Mouse (Mus musculus) spleen, adult 2 months (tissue): Measurements from ENCODE around the gene 1700016K19Rik. TPM values are rescaled to one million over a fixed set of nuclear protein-coding genes. Genes with fewer than 3 reads are reported as not detected.

Experiments
- DNase-seq, 2 experiments: peaks; one replicate each; pipeline versions ENCODE4 v3.0.0 to v3.0.0-alpha.2; 2012 to 2021; ENCODE audit warnings: low spot score in 2 of 2, low read depth in 1 of 2
- H3K27ac ChIP-seq: fragments of 200-500 bp; 2 replicates; pipeline ENCODE4 v1.5.1; 2012; ENCODE audit warnings: low read length, inconsistent platforms; ENCODE audit not compliant: insufficient read depth
- H3K27me3 ChIP-seq: fragments of 200-500 bp; 2 replicates; pipeline ENCODE4 v1.6.1; 2012; ENCODE audit warnings: mild to moderate bottlenecking, moderate library complexity, low read length, inconsistent platforms; ENCODE audit not compliant: control insufficient read depth, insufficient read depth
- H3K36me3 ChIP-seq: fragments of 200-500 bp; 2 replicates; pipeline ENCODE4 v1.6.1; 2012; ENCODE audit warnings: mild to moderate bottlenecking, low read length, inconsistent platforms; ENCODE audit not compliant: control insufficient read depth, insufficient read depth
- H3K4me1 ChIP-seq: fragments of 200-500 bp; 2 replicates; pipeline ENCODE4 v1.6.1; 2011; ENCODE audit warnings: inconsistent platforms; ENCODE audit not compliant: control insufficient read depth, insufficient read depth, insufficient read length
- H3K4me3 ChIP-seq: fragments of 200-500 bp; 2 replicates; pipeline ENCODE4 v1.5.1; 2011; ENCODE audit warnings: mild to moderate bottlenecking, inconsistent platforms; ENCODE audit not compliant: insufficient read depth, insufficient read length; ENCODE audit errors: extremely low read depth
- CTCF ChIP-seq: fragments of 200-500 bp; IDR thresholded peaks from 2 replicates; pipeline ENCODE4 v1.5.1; 2011; ENCODE audit warnings: mild to moderate bottlenecking, inconsistent platforms; ENCODE audit not compliant: insufficient read depth, insufficient read length, insufficient replicate concordance; ENCODE audit errors: extremely low read depth
- POLR2A ChIP-seq: fragments of 200-500 bp; IDR thresholded peaks from 2 replicates; pipeline ENCODE4 v1.6.1; 2011; ENCODE audit warnings: low read depth, low read length, inconsistent platforms
- WGBS: fragments of 180-500 bp; shearing (Covaris S2); methylation state at CpG from one replicate; pipeline ENCODE4 v1.1.7; 2018; 5-methylcytosine and 5-hydroxymethylcytosine counted together
- polyA plus RNA-seq: library from polyadenylated mRNA; depleted of rRNA; stranded (reverse); fragments of >200 nt; gene quantifications from 2 replicates; pipeline ENCODE4 v1.2.3, GENCODE M21; 2012; rRNA removed

Gene 1700016K19Rik
- polyA plus RNA-seq, 1 experiment, result 0.08 TPM

DNA sequence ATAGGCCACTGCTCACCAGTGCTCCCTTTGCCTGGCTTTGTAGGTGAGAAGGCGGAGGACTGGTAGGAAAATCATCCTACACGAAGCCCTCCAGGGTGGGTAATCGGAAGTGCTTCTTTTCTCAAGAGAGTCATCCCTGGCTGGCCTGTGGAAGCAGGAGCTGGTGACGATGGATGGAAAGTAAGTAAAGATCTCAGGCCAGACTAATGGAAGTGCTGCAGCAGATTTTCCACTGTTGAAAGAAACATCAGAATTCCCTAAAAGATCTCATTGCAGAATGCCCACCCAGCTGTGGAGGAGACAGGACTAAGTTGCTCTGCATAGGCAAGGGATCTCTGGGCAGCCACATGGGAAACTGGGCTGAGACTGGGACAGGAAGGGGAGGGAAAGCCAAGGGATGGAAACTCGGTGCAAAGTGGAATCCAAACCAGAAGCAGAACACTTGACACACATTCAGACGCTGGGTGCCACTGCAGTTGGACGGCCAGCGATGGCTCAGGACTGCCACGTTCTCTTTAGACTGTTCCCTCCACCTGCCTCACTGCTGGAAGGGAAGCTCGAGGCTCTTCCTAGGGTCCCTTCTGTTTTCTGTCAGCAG is 42.4 kb downstream of the 1700016K19Rik start:
- H3K27me3 ChIP-seq, result no peaks in the 10 kb centered on the region
- no peak for DNase-seq
- peaks cover 6% of the 10 kb centered on the region for H3K36me3 ChIP-seq
- TF ChIP-seq POLR2A, result no peak
- no peak for TF ChIP-seq CTCF
- no peak overlapping the region for H3K4me3 ChIP-seq
- WGBS, result 84% methylated on average over 10 of the region's 10 CpGs
- no peak overlapping the region for H3K27ac ChIP-seq
- peaks cover 2% of the 10 kb centered on the region; the same call in 1 of the 2 replicates for H3K4me1 ChIP-seq

- Histone ChIP-seq H3K27me3 (no peaks in the 10 kb centered on the region), H3K4me3 (no peak overlapping the region), H3K27ac (no peak overlapping the region), H3K36me3 (peaks cover 7% of the 10 kb centered on the region), H3K4me1 (no peaks in the 10 kb centered on the region; the same call in 1 of the 2 replicates)
- no peak for TF ChIP-seq CTCF
- TF ChIP-seq POLR2A, result no peak
- WGBS, result 79% methylated on average over 5 of the region's 5 CpGs
- no peak for DNase-seq
Measured at GRCm38 (mm10) chr11:76042882-76043281, 43.2 kb downstream of the 1700016K19Rik start.

DNA sequence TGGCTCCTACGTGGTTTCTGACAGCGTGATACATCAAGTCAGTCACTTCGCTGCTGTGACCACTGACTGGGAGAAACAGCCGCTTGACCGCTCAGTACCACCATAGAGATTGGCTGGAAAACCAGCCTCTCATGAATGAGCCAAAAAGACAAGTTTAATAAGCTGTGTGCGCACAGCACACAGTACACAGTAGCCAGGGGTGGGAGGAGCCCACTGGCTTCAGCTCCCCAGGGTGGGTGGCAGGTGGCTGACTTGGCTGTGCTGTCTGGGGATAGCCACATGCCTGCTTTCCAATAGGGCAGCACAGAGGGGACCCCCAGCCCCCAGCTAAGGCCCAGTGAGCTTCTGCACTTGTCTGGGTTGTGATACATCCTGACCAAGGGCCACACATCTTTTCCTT is 44.8 kb downstream of the 1700016K19Rik start:
- no peak for DNase-seq
- Histone ChIP-seq H3K4me3 (no peak overlapping the region), H3K27me3 (no peaks in the 10 kb centered on the region), H3K4me1 (no peaks in the 10 kb centered on the region), H3K27ac (no peak overlapping the region), H3K36me3 (peaks cover 7% of the 10 kb centered on the region)
- no peak for TF ChIP-seq CTCF
- TF ChIP-seq POLR2A, result no peak
- 91% methylated on average over 6 of the region's 6 CpGs for WGBS

DNA sequence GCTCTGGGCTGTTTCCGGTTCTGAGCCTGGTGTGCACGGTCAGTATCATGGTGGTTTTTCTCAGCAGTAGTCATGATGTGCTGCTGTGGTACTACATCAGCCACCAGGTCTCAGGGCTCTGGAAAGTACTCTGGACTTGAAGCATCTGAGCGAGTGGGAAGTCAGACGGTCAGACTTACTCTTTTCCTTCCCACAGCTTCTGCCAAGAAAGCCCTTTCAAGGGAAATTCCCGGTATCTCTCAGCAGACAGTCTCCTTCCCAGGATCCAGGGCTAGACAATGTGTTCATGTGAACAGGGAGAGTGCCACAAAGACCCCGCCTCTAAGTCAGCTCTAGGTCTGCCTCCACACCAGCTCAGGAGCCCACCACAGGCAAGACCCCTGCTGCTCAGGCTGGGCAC is 45.7 kb downstream of the 1700016K19Rik start:
- TF ChIP-seq CTCF, result no peak
- TF ChIP-seq POLR2A, result no peak
- Histone ChIP-seq H3K27ac (no peak overlapping the region), H3K4me3 (no peak overlapping the region), H3K4me1 (no peaks in the 10 kb centered on the region), H3K27me3 (no peaks in the 10 kb centered on the region), H3K36me3 (peaks cover 7% of the 10 kb centered on the region)
- no peak for DNase-seq
- 89% methylated on average over 6 of the region's 6 CpGs for WGBS

DNA sequence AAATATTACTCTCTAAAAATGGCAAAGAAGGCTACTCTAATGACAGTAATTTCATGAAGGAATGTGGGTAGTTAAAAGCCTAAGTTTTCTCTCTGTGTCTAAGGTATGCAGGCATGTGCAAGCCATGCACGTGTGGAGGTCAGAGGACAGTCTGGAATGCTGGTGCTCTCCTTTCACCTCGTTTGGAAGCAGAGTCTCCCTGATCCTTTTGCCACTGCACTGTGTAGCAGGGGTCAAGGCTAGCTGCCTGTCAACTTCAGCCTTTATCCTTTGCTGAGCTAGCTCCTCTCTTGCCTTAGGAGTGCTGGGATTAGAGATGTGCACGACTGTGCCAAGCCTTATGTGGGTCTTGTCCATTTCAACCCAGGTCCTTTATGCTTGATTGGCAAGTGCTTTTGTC is 50.8 kb downstream of the 1700016K19Rik start:
- TF ChIP-seq CTCF (no peak), POLR2A (no peak)
- Histone ChIP-seq H3K27me3 (no peaks in the 10 kb centered on the region), H3K27ac (no peak overlapping the region), H3K4me1 (no peaks in the 10 kb centered on the region), H3K36me3 (peaks cover 7% of the 10 kb centered on the region), H3K4me3 (no peak overlapping the region)
- WGBS, result 72% methylated on average over 3 of the region's 3 CpGs
- no peak for DNase-seq

- 86% methylated on average over 5 of the region's 5 CpGs for WGBS
- DNase-seq, result no peak
- no peak for TF ChIP-seq CTCF
- TF ChIP-seq POLR2A, result no peak
- peaks cover 7% of the 10 kb centered on the region for H3K36me3 ChIP-seq
- no peak overlapping the region for H3K27ac ChIP-seq
- no peak overlapping the region for H3K4me3 ChIP-seq
- H3K4me1 ChIP-seq, result no peaks in the 10 kb centered on the region
- H3K27me3 ChIP-seq, result no peaks in the 10 kb centered on the region
Measured at GRCm38 (mm10) chr11:76050967-76051512, 51.3 kb downstream of the 1700016K19Rik start.

GRCm38 (mm10) chr11:76052496-76052895 is 52.8 kb downstream of the 1700016K19Rik start:
- H3K27ac ChIP-seq, result no peak overlapping the region
- H3K27me3 ChIP-seq, result no peaks in the 10 kb centered on the region
- DNase-seq, result no peak
- H3K4me3 ChIP-seq, result no peak overlapping the region
- TF ChIP-seq CTCF, result no peak
- TF ChIP-seq POLR2A, result no peak
- peaks cover 1% of the 10 kb centered on the region for H3K36me3 ChIP-seq
- H3K4me1 ChIP-seq, result no peaks in the 10 kb centered on the region
- 95% methylated on average over 5 of the region's 5 CpGs for WGBS

Other genes starting within 250 kb of the 1700016K19Rik start
- gene Doc2b, start 203.9 kb upstream of the 1700016K19Rik start, polyA plus RNA-seq, result 0.02 and 0.05 TPM in 2 replicates
- 3.8 and 5.5 TPM in 2 replicates for gene Rph3al, start 61.5 kb upstream of the 1700016K19Rik start, polyA plus RNA-seq
- gene Rflnb, start 27.9 kb downstream of the 1700016K19Rik start, polyA plus RNA-seq, result 11.5 and 15.5 TPM in 2 replicates
- 12.4 and 14.0 TPM in 2 replicates for gene Vps53, start 179.7 kb downstream of the 1700016K19Rik start, polyA plus RNA-seq
- gene Fam57a, start 179.8 kb downstream of the 1700016K19Rik start, polyA plus RNA-seq, result 3.5 and 5.3 TPM in 2 replicates
- gene Dbil5, start 217.7 kb downstream of the 1700016K19Rik start, polyA plus RNA-seq, result not detected in 2 replicates
- 5.0 and 6.2 TPM in 2 replicates for gene Gemin4, start 217.8 kb downstream of the 1700016K19Rik start, polyA plus RNA-seq
- 2.7 and 3.6 TPM in 2 replicates for gene Mrm3, start 243.8 kb downstream of the 1700016K19Rik start, polyA plus RNA-seq
- gene Glod4, start 243.8 kb downstream of the 1700016K19Rik start, polyA plus RNA-seq, result 2.1 and 2.9 TPM in 2 replicates